Mouse (Mus musculus): ENCODE data around the gene Larp4. TPM values are rescaled to one million over a fixed set of nuclear protein-coding genes. Genes with fewer than 3 reads are reported as not detected.

Larp4 gene
- 10 to 100 TPM; 49.4 to 61.4 TPM for polyA plus RNA-seq (2017; shearing (Covaris generic))

GRCm38 (mm10) chr15:99969765-99970164 lies at the start of gene Larp4:
Gene Larp4, plus strand, starts transcription at chr15:99970065.

GRCm38 (mm10) chr15:99966961-99967360 lies 2.9 kb upstream of the Larp4 start, which contains the start of gene Fam186a:
Gene Fam186a, minus strand, starts transcription at chr15:99967061.

GRCm38 (mm10) chr15:100038470-100038971 lies 68.7 kb downstream of the Larp4 start, which contains the start of gene Dip2b:
Gene Dip2b, plus strand, starts transcription at chr15:100038664.

Other genes starting within 250 kb of the Larp4 start
- gene Cox14, start 244.4 kb upstream of the Larp4 start, polyA plus RNA-seq (2017; shearing (Covaris generic)) = 100 to 1,000 TPM; 140 to 162 TPM
- gene Cers5, start 197.2 kb upstream of the Larp4 start, polyA plus RNA-seq (2017; shearing (Covaris generic)) = 10 to 100 TPM; 76.5 to 81.1 TPM
- gene Lima1, start 94.6 kb upstream of the Larp4 start, polyA plus RNA-seq (2017; shearing (Covaris generic)) = 1 to 10 TPM; 2.5 to 4.1 TPM
- gene Fam186a, start 3.0 kb upstream of the Larp4 start, polyA plus RNA-seq (2017; shearing (Covaris generic)) = under 1 TPM in 1 of 2 experiments, not detected in 1; 0.76 TPM
- gene Dip2b, start 68.6 kb downstream of the Larp4 start, polyA plus RNA-seq (2017; shearing (Covaris generic)) = 10 to 100 TPM; 23.2 to 25.4 TPM